Mouse (Mus musculus) monocyte, adult 2 months (primary cell): Measurements from ENCODE around the gene Ppp1ca.

Experiments used
- DNase-seq, 2 experiments: peaks; one replicate each; pipeline ENCODE4 v3.0.0; 2022; ENCODE audit warnings: low spot score in 2 of 2, low read depth in 1 of 2

Ppp1ca gene

DNA sequence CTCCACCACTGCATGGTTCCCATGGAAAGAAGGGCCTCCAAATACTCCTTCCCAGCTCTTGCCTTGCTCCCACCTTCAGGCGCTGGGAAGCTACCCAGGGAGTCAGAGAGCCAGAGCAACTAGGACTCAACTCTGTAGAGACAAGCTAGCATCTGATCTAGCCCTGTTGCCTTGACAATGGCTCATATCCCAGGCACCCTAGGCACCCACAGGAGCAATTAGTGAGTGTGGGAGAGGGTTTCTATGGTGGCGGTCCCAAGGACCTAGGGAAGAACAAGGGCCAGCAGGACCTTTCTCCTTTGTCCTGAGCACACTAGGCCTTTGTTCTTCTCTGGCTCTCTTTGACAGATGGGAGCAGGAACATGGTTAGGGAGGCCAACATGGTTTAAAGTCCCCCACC, 8.2 kb upstream of the Ppp1ca start:
- no peak for DNase-seq

GRCm38 (mm10) chr19:4184976-4185975, 6.6 kb upstream of the Ppp1ca start:
- no peak for DNase-seq

DNA sequence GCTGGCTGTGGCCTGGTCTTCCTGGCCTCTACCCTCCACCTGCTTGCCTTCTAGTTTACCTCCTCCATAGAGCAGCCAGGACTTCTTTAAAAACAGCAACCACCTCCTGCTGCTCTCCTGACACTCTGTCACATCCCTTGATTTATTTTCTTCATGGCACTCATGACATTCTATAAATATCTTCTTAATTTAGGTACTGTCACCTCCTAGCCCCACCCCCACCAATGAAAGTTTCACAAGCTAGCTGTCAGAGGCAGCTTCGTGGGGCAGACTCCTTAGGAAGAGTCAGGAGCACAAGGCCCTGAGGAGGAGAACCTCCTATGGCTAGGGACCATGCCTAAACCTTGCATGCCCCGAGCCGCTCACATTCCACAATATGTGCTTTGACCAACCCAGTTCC, 4.6 kb upstream of the Ppp1ca start:
- no peak for DNase-seq

GRCm38 (mm10) chr19:4189051-4189620, 2.7 kb upstream of the Ppp1ca start:
- DNase-seq: no peak

GRCm38 (mm10) chr19:4190831-4191334, 982 bp upstream of the Ppp1ca start, which contains the start of gene Tbc1d10c:
Gene Tbc1d10c, minus strand, starts transcription at chr19:4191284.
- DNase-seq: peak; percentile 38 to 62

DNA sequence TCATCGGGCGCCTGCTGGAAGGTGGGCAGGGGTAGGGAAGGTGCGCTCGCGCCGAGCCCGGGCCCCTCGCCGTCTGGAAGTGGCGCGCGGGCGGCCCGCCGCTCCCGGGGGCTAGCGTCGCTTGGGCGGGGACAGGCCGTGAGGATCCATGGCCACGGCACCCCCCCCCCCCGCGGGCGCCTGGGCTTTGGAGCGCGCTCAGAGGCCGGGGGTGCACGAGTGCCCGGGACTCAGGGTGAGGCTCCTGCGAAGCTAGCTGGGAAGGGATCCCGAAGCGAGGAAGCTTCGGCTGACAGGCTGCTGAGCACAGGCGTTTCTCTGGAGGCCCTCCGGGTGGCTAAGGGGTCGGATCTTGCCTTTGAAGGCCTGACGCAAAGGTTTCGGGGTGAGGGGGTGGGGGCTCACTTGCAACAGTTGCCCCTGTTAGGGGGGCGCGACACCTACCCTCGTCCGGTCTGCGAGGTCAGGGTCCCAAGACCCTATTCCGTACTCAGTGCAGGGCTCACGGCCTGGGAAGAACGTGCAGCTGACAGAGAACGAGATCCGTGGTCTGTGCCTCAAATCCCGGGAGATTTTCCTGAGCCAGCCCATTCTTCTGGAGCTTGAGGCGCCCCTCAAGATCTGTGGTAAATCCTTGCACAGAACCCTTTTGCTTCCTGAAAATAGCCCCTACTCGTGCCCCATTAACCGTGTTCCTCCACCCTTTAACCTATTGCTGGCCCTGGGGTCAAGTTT, 553 bp downstream of the Ppp1ca start:
- no peak for DNase-seq

- DNase-seq: no peak
These were observed 1.3 kb downstream of the Ppp1ca start for GRCm38 (mm10) chr19:4193129-4193528.

DNA sequence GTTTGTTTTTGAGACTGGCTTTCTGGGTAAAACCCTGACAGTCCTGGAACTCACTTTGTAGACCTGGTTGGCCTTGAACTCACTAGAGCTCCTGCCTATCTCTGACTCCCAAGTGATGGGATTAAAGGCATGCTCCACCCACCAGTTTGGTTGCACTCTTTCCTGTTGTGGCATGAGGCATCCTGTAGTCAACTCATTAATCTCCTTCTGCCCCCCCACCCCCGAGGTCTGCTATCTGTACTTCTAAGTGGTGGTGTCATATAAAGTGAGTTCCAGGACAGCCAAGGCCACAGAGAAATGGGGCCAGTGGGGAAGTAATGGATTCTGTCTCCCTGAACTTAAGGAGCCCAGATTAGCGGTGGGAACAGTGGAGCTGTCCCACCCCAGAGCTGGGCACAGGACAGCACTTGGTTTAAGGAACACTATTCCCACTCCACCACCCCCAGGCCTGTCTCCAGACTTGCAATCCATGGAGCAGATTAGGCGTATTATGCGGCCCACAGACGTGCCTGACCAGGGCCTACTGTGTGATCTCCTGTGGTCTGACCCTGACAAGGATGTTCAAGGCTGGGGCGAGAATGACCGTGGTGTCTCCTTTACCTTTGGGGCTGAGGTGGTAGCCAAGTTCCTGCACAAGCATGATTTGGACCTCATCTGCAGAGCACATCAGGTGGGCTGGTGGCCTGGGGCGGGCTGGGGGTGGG, 2.3 kb downstream of the Ppp1ca start:
- no peak for DNase-seq

- no peak for DNase-seq
These were observed 3.1 kb downstream of the Ppp1ca start for GRCm38 (mm10) chr19:4194776-4195650.

GRCm38 (mm10) chr19:4196048-4196447, 4.2 kb downstream of the Ppp1ca start:
- DNase-seq: no peak

DNA sequence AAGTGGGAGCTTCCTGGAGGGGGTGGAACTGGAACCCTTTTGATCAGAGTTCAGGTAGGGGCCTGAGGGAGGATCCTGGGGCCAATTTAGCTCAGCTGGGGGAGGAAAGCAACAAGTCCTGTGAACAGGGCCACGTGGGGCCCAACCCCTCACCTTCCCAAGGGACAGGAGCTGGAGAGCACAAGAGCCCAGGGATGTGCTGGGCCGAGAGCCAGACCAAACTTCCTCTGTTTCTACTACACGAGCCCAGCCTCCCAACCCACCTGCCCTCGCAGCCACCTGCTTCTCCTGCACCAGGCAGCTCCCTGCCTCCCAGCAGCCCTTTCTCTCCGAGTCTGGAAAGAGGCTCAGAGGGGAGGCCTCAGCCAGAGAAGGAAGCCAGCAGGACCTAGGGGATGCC, 4.7 kb downstream of the Ppp1ca start:
- no peak for DNase-seq

GRCm38 (mm10) chr19:4197180-4197579, 5.3 kb downstream of the Ppp1ca start:
- DNase-seq: no peak

DNA sequence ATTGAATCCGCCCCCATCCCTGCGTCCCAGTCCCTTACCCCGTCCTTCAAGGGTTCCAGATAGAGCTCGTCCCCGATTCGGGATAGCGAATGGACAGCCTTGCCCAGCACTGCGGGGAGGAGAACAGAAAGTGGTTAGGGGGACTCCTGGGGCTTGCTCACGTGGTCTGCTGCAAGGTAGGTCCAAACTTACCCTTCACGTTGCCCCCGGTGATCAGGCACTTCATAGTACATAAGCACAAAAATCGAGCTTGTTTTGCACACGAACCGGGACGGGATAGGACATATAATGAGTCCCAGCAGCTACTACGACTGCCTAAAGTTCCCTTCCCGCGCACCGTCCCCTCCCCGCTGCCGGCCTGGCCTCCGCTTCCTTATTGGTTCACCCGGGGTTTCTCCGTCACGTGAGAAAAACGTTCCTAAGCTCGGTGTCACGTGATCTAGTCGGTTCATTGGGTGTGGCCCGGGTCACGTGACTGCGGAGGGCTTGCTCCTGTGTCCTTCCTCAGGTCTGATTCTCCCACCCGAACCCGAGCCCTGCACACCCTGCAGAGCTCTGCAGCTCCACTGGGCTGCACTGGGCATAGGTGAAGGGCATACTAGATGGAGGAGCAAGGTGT, 9.5 kb downstream of the Ppp1ca start, which contains the start of gene Rad9a:
Gene Rad9a, minus strand, starts transcription at position 372 of the 619 bp plus-strand sequence.
- peak; percentile 87 to 89 for DNase-seq

DNA sequence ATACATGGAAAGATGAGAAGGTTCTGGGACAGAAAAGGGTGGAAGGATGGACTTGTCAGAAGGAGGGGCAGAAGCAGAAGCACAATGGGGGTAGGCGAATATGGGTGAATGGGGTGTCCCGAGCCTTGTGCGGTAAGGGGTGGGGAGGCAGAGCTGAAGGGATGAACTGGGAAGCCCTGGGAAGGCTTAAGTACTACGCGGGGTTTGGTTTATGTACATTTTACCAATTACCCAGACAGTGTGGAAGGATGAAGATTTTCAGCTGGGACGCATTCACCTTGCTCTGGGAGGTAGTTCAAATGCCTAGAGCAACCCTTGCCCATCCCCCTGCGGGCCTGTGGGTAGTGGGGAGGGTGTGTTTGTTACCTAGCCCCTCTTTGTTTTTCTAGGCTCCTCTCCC, 10.3 kb downstream of the Ppp1ca start:
- DNase-seq: no peak

DNA sequence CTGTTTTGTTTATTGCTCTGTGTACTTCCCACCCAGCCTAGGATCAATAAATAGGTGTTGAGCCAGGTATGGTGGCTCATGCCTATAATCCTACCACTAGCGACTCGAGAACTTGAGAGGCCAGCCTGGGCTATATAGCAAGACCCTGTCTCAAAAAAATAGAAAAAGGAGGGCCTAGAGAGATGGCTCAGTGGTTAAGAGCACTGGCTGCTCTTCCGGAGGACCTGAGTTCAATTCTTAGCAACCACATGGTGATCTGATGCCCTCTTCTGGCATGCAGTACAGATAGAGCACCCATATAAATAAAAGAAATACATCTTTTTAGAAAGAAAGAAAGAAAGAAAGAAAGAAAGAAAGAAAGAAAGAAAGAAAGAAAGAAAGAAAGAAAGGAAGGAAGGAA, 11.3 kb downstream of the Ppp1ca start:
- no peak for DNase-seq

DNA sequence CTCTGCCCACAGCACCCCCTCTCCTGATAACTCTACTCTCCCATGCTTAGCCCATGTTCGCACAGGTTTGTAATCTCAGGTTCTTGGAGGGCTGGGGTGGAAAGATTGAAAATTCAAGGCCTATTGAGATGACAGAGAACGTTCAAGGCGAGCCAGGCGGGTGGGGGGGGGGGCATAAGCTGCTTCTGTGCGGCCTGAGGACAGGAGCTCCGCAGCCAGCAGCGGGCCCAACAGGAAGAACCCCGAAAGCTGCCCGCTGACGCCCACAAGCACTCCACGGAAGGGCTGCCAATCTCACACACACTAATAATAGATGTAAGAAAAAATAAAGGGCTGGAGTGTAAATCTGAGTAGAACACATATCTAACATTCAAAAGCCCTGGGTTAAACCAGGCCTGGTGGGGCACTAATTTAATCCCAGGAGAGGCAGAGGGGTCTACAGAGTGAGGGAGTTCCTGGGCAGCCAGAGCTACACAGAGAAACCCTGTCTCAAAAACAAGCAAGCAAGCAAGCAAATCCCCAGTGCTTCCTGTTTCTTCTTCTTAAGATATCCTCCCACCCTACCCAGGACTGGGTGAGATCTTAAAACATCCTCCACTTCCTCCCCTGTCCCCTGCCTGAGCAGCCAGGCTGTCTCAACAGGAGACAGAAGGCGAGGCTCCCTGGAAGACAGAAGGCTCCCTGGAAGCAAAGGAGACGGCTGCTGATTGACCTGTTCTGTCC, 11.9 kb downstream of the Ppp1ca start:
- no peak for DNase-seq

DNA sequence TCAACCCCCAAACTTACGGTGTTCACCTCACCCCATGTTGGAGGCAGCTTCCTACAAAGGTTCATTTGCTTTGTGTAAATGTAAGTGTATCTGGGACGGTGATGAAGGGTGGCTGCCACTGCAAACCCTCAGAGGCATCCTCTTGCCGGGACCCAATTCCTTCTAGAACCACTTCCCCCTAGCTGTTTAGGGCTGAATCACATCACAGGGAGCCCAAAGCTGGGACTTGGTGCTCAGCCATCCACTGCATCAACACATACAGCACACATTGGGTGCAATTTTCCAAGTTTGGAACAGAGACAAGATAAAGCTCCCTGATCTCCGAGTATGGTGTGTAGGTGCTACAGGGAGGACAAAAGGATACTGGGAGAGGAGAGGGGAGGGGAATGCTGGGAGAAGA, 13.0 kb downstream of the Ppp1ca start:
- DNase-seq: no peak

GRCm38 (mm10) chr19:4206971-4207370, 15.1 kb downstream of the Ppp1ca start:
- DNase-seq: peak in 1 of 2 experiments; percentile 64

- DNase-seq: no peak
These were observed 16.7 kb downstream of the Ppp1ca start for GRCm38 (mm10) chr19:4208563-4208962.
